Mouse (Mus musculus): Measurements from ENCODE around the gene Tti1. TPM values are rescaled to one million over a fixed set of nuclear protein-coding genes. Genes with fewer than 3 reads are reported as not detected.

The Tti1 gene
- polyA plus RNA-seq, 1 experiment from 2014 or later, result 39.3 TPM

DNA sequence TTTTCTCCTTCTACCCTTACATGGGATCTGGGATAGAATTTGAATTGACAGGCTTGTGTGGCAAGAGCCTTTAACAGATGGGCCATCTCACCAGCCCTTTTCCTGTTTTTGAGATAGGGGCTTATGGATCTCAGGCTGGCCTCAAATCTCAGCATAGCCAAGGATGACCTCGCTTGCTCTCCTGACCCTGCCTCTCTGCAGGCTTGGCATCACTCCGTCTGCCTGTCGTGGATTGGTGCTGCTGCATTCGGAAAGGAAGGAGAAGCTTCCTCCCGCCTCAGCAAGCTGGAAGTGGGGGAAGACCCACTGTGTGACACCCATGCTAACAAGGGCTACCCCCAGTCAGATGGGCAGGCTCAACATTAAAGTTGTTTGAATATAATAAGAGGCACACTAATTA is 49.0 kb downstream of the Tti1 start:
- no peaks in the 10 kb centered on the region for H3K36me3 ChIP-seq (ENCODE audit: control insufficient read depth, insufficient read depth, low read length)
- ATAC-seq (replicated peaks; ENCODE audit: low FRiP score) (no peak), DNase-seq (ENCODE audit: low spot score) (no peak)
- H3K9me3 ChIP-seq (ENCODE audit: control insufficient read depth, low read length), result no peaks in the 10 kb centered on the region
- H3K9ac ChIP-seq (ENCODE audit: low read length), result no peak overlapping the region
- no peaks in the 10 kb centered on the region for H3K27me3 ChIP-seq (ENCODE audit: control insufficient read depth, insufficient read depth, low read length)
- no peak overlapping the region for H3K4me2 ChIP-seq (ENCODE audit: low read depth, low read length, severe bottlenecking)
- peaks cover 14% of the 10 kb centered on the region for H3K4me1 ChIP-seq (replicated peaks; ENCODE audit: control insufficient read depth, insufficient read depth, low read length)
- no peak overlapping the region for H3K4me3 ChIP-seq (ENCODE audit: low read depth, low read length)
- 58% methylated on average over 5 of the region's 5 CpGs for WGBS
- no peak overlapping the region for H3K27ac ChIP-seq (ENCODE audit: low read depth, low read length)

DNA sequence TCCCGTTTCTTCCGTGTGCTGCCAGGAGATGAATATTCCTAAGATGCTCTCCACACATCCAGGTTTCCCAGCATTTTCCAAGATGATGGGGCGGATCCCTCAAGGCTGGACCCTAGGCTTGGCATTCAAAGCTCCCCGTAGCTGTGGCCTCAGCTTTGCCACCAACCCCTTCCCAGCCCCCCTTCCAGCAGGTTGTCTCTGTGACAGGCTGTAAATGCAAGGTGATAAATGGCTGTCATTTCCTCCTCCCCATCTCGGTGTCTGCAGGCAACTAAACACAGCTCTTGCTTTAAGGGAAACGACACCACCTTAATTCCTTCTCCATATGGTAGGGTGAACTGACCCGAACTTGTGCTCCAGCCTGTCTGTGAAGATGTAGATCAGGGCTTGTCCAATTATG is 52.6 kb downstream of the Tti1 start:
- no peak for DNase-seq (ENCODE audit: low spot score)
- H3K36me3 ChIP-seq (ENCODE audit: control insufficient read depth, insufficient read depth, low read length), result no peaks in the 10 kb centered on the region
- peaks cover 14% of the 10 kb centered on the region for H3K4me1 ChIP-seq (replicated peaks; ENCODE audit: control insufficient read depth, insufficient read depth, low read length)
- H3K9ac ChIP-seq (ENCODE audit: low read length), result peak overlapping the region; percentile 4; the same call in 1 of the 2 replicates
- WGBS, result 9% methylated on average over 7 of the region's 7 CpGs
- peak overlapping the region; percentile 44; the same call in 1 of the 2 replicates for H3K4me2 ChIP-seq (ENCODE audit: low read depth, low read length, severe bottlenecking)
- 0 out of 2 replicates have a peak overlapping the region, but pooled peaks have one; percentile 1 for H3K4me3 ChIP-seq (ENCODE audit: low read depth, low read length)
- H3K27me3 ChIP-seq (ENCODE audit: control insufficient read depth, insufficient read depth, low read length), result no peaks in the 10 kb centered on the region
- no peak for ATAC-seq (replicated peaks; ENCODE audit: low FRiP score)
- H3K27ac ChIP-seq (ENCODE audit: low read depth, low read length), result peak overlapping the region; percentile 50; the same call in 1 of the 2 replicates
- no peaks in the 10 kb centered on the region for H3K9me3 ChIP-seq (ENCODE audit: control insufficient read depth, low read length)

- Histone ChIP-seq H3K4me3 (ENCODE audit: low read depth, low read length) (0 out of 2 replicates have a peak overlapping the region, but pooled peaks have one; percentile 1), H3K27me3 (ENCODE audit: control insufficient read depth, insufficient read depth, low read length) (no peaks in the 10 kb centered on the region), H3K9ac (ENCODE audit: low read length) (peak overlapping the region; percentile 4), H3K4me1 (replicated peaks; ENCODE audit: control insufficient read depth, insufficient read depth, low read length) (peaks cover 14% of the 10 kb centered on the region), H3K36me3 (ENCODE audit: control insufficient read depth, insufficient read depth, low read length) (no peaks in the 10 kb centered on the region), H3K4me2 (ENCODE audit: low read depth, low read length, severe bottlenecking) (peak overlapping the region; percentile 44), H3K9me3 (ENCODE audit: control insufficient read depth, low read length) (no peaks in the 10 kb centered on the region), H3K27ac (ENCODE audit: low read depth, low read length) (peak overlapping the region; percentile 50; the same call in 1 of the 2 replicates)
- ATAC-seq (replicated peaks; ENCODE audit: low FRiP score), result 0 out of 2 replicates have a peak, but pooled peaks have one; percentile 42
- WGBS, result 2% methylated on average over 23 of the region's 23 CpGs
- DNase-seq (ENCODE audit: low spot score), result peak; percentile 61
These were observed 53.4 kb downstream of the Tti1 start for GRCm38 (mm10) chr2:157974604-157975501.

- 3% methylated on average over 3 of the region's 3 CpGs for WGBS
- ATAC-seq (replicated peaks; ENCODE audit: low FRiP score) (no peak), DNase-seq (ENCODE audit: low spot score) (peak; percentile 73)
- Histone ChIP-seq H3K4me2 (ENCODE audit: low read depth, low read length, severe bottlenecking) (no peak overlapping the region), H3K9me3 (ENCODE audit: control insufficient read depth, low read length) (no peaks in the 10 kb centered on the region), H3K27ac (ENCODE audit: low read depth, low read length) (no peak overlapping the region), H3K4me1 (replicated peaks; ENCODE audit: control insufficient read depth, insufficient read depth, low read length) (peaks cover 13% of the 10 kb centered on the region), H3K27me3 (ENCODE audit: control insufficient read depth, insufficient read depth, low read length) (no peaks in the 10 kb centered on the region), H3K9ac (ENCODE audit: low read length) (no peak overlapping the region), H3K4me3 (ENCODE audit: low read depth, low read length) (no peak overlapping the region), H3K36me3 (ENCODE audit: control insufficient read depth, insufficient read depth, low read length) (no peaks in the 10 kb centered on the region)
These were observed 57.6 kb downstream of the Tti1 start for GRCm38 (mm10) chr2:157970669-157971068.

DNA sequence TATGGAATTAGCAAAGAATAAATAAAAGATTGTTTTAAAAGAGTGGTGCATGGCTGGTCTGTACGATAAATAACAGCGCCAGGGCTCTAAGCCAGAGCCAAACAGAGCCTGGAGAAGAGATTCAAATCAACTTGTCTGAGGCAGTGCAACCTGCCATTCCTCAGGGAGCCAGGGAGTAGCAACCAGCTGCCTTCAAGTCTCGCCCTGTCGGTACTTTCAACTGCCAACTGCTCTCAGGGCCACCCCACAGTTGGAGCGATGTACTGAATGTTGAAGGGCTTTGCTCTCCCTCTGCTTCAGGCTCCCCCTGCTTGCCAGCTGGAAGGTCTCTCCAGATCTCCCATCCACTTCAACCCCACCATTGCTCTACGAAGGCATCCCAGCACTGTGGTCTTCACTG is 58.1 kb downstream of the Tti1 start:
- no peaks in the 10 kb centered on the region for H3K27me3 ChIP-seq (ENCODE audit: control insufficient read depth, insufficient read depth, low read length)
- ATAC-seq (replicated peaks; ENCODE audit: low FRiP score), result no peak

GRCm38 (mm10) chr2:157967856-157968255 is 60.4 kb downstream of the Tti1 start:
- 34% methylated on average over 3 of the region's 3 CpGs for WGBS
- H3K4me3 ChIP-seq (ENCODE audit: low read depth, low read length), result no peak overlapping the region
- no peak for DNase-seq (ENCODE audit: low spot score)
- no peaks in the 10 kb centered on the region for H3K4me1 ChIP-seq (replicated peaks; ENCODE audit: control insufficient read depth, insufficient read depth, low read length)
- ATAC-seq (replicated peaks; ENCODE audit: low FRiP score), result no peak
- no peaks in the 10 kb centered on the region for H3K27me3 ChIP-seq (ENCODE audit: control insufficient read depth, insufficient read depth, low read length)
- no peak overlapping the region for H3K4me2 ChIP-seq (ENCODE audit: low read depth, low read length, severe bottlenecking)
- H3K9ac ChIP-seq (ENCODE audit: low read length), result no peak overlapping the region
- no peaks in the 10 kb centered on the region; the same call in 1 of the 2 replicates for H3K9me3 ChIP-seq (ENCODE audit: control insufficient read depth, low read length)
- no peak overlapping the region for H3K27ac ChIP-seq (ENCODE audit: low read depth, low read length)
- no peaks in the 10 kb centered on the region for H3K36me3 ChIP-seq (ENCODE audit: control insufficient read depth, insufficient read depth, low read length)

More for the DNA sequence above, 58.1 kb downstream of the Tti1 start:
- Histone ChIP-seq H3K9me3 (ENCODE audit: control insufficient read depth, low read length) (no peaks in the 10 kb centered on the region; the same call in 1 of the 2 replicates), H3K4me2 (ENCODE audit: low read depth, low read length, severe bottlenecking) (no peak overlapping the region), H3K4me3 (ENCODE audit: low read depth, low read length) (no peak overlapping the region), H3K36me3 (ENCODE audit: control insufficient read depth, insufficient read depth, low read length) (no peaks in the 10 kb centered on the region), H3K9ac (ENCODE audit: low read length) (no peak overlapping the region), H3K4me1 (replicated peaks; ENCODE audit: control insufficient read depth, insufficient read depth, low read length) (peaks cover 9% of the 10 kb centered on the region), H3K27ac (ENCODE audit: low read depth, low read length) (no peak overlapping the region)
- 51% methylated on average over 6 of the region's 6 CpGs for WGBS
- no peak for DNase-seq (ENCODE audit: low spot score)

- H3K9ac ChIP-seq (ENCODE audit: low read length), result no peak overlapping the region
- H3K36me3 ChIP-seq (ENCODE audit: control insufficient read depth, insufficient read depth, low read length), result no peaks in the 10 kb centered on the region
- H3K27ac ChIP-seq (ENCODE audit: low read depth, low read length), result no peak overlapping the region
- DNase-seq (ENCODE audit: low spot score), result no peak
- no peaks in the 10 kb centered on the region for H3K27me3 ChIP-seq (ENCODE audit: control insufficient read depth, insufficient read depth, low read length)
- peaks cover 5% of the 10 kb centered on the region; the same call in 1 of the 2 replicates for H3K4me1 ChIP-seq (replicated peaks; ENCODE audit: control insufficient read depth, insufficient read depth, low read length)
- 3% methylated on average over 2 of the region's 2 CpGs for WGBS
- no peaks in the 10 kb centered on the region for H3K9me3 ChIP-seq (ENCODE audit: control insufficient read depth, low read length)
- H3K4me2 ChIP-seq (ENCODE audit: low read depth, low read length, severe bottlenecking), result no peak overlapping the region
- 0 out of 2 replicates have a peak, but pooled peaks have one; percentile 49 for ATAC-seq (replicated peaks; ENCODE audit: low FRiP score)
- H3K4me3 ChIP-seq (ENCODE audit: low read depth, low read length), result no peak overlapping the region
These were observed 70.5 kb downstream of the Tti1 start for GRCm38 (mm10) chr2:157957707-157958108.

DNA sequence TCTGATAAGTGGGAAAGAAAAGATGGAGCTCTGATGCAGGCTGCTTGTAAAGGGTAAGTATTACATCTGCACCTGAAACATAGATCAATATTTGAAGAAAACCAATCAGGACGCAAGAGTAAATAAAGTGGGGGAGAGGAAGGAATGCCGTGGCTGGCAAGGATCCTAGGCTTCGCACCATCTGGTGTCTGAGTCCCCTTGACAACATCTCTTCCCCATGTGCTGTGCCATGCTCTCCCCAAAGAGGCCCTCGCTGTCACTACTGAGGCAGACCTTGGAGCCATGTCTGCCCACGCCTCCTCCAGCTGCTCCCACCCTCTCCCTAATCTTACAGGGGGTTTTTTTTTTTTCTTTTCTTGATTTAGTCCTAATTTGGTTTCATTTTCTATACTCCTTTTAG is 74.3 kb downstream of the Tti1 start:
- Histone ChIP-seq H3K27ac (ENCODE audit: low read depth, low read length) (no peak overlapping the region), H3K9ac (ENCODE audit: low read length) (no peak overlapping the region), H3K4me1 (replicated peaks; ENCODE audit: control insufficient read depth, insufficient read depth, low read length) (peaks cover 5% of the 10 kb centered on the region; the same call in 1 of the 2 replicates), H3K4me3 (ENCODE audit: low read depth, low read length) (no peak overlapping the region), H3K27me3 (ENCODE audit: control insufficient read depth, insufficient read depth, low read length) (no peaks in the 10 kb centered on the region), H3K4me2 (ENCODE audit: low read depth, low read length, severe bottlenecking) (no peak overlapping the region), H3K36me3 (ENCODE audit: control insufficient read depth, insufficient read depth, low read length) (no peaks in the 10 kb centered on the region), H3K9me3 (ENCODE audit: control insufficient read depth, low read length) (no peaks in the 10 kb centered on the region)
- 87% methylated on average over 5 of the region's 5 CpGs for WGBS
- DNase-seq (ENCODE audit: low spot score) (no peak), ATAC-seq (replicated peaks; ENCODE audit: low FRiP score) (no peak)

Data from forebrain, embryonic 11.5 days (tissue).